Mouse (Mus musculus) adrenal gland, adult (tissue): ENCODE data around the gene Mertk.

ENCODE experiments used
- DNase-seq, 2 experiments: peaks; one replicate each; pipeline ENCODE4 v3.0.0; 2022 to 2023; ENCODE audit warnings: low spot score in 1 of 2; ENCODE audit not compliant: inconsistent age in 2 of 2

Gene Mertk

DNA sequence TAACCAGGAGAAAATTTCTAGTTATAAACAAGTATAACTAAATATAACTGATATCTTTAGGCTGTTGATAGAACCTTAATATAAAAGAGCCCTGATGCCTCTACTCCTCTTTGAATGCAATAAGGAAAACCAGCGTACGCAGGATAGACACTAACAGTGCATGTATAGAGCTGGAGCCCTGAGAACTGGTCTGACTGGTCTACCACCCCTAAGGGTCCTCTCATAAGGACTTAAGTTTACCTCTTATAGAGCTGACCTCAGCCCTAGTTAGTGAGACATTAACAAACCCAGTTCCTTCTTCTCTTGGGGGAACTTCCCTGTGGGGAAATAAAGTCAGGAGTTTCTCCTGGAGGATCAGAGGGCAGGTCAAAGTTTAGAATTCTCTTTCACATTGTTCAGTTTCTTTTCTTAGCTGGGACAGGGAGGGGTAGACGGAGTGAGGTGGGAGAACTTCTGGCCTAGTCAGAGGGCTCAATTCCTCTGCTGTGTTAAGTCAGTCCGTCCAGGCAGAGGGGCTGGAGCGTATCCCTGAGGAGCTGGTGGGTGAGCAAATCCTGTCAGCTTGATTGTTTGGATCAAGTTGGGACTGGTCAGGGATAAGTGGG lies 23.5 kb downstream of the Mertk start:
- no peak for DNase-seq

DNA sequence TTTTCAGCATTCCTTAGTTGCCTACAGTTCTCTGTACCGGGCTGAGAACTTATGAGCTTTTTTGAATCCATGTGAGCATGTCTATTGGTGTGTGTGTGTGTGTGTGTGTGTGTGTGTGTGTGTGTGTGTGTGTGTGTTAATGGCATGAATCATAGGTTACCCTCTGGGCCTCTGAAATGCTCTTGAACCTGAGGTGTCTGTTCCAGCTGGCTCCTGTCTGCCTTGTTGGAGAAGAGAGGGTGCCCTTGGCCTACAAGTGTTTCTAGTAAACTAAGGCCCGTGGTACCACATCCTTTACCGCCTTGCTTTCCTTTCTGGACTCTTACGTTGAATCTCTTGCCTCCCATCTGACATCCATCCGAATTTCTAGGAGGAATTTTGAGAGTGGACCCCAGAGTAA lies 27.3 kb downstream of the Mertk start:
- DNase-seq: peak in 1 of 2 experiments; percentile 31

DNA sequence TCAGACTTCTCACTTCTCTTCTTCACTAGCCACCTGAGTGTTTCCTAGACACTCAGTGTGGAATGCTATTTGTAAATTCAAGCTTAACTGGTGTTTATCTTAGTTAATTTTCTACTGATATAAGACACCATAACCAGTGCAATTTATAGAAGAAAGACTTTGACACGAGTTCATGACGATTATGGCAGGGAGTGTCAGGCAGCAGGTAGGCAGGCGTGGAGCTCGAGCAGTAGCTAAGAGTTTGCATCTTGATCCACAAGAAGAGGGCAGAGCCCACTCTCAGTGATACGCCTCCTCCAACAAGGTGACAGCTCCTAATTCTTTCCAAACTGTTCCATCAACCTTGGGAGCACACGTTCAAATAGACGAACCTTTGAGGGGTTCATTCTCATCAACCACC lies 27.9 kb downstream of the Mertk start:
- DNase-seq: no peak

DNA sequence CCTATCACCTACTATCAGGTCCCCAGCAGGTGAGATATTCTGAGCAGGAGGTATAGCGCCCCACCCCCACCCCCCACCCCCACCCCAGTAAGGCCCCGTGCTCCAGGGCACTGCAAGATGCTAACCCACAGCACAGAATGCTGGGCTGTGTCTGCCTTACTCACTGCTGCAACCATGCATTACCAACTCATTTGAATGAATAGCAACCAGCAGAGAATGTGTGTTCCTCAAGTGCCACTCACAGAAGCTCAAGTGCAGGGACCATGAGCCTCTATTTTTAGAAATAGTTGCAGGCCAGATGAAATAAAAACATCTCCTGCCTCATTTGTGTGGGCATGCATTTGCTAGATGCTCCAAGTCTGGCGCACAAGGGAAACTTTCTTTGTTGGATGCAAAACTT lies 28.8 kb downstream of the Mertk start:
- no peak for DNase-seq

DNA sequence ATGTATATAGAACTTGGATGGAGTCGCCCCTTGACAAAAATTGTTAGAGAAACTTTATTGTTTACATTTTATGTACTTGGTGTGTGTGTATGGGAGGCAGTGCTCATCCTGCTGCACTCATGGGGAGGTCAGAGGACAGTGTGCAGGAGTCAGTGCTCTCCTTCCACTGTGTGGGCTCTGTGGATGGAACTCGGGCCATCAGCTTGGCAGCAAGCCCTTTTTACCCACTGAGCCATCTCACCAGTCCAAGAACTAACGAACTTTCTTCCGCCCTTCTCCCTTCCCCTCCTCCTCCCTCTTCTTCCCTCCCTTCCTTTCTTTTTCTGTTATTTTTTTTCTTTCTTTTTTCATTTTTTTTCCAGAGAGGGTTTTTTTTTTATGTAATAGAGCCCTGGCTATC lies 29.3 kb downstream of the Mertk start:
- DNase-seq: no peak

DNA sequence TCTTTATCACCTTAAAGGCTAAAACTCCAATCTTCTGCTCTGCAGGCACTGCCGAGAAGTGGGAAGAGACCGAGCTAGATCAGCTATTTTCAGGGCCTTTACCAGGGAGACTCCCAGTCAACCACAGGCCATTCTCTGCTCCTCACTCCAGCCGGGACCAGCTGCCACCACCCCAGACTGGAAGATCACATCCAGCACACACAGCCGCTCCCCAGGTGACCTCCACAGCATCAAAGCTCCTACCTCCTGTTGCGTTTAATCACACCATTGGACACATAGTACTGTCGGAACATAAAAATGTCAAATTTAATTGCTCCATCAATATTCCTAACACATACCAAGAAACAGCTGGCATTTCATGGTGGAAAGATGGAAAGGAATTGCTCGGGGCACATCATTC lies 30.4 kb downstream of the Mertk start:
- no peak for DNase-seq

DNA sequence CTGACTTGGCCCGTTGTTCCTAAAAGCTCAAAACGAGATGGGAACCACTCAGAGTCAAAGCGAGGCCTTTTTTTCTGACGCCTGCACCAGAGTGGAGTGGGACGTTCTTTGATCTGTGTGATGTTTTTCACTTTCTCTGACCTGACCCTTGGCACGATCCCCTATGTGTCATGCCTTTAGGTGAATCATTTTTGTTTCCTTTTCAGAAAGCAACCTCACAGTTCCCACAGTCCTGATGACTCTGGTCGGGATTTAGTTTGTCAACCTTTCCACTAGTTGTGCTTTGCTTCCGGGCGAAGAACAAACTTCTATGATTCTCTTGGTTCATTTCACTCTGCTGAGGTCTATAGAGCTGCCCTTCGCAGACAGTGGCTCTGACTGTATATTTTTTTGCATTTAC lies 32.8 kb downstream of the Mertk start:
- DNase-seq: peak in 1 of 2 experiments; percentile 49

DNA sequence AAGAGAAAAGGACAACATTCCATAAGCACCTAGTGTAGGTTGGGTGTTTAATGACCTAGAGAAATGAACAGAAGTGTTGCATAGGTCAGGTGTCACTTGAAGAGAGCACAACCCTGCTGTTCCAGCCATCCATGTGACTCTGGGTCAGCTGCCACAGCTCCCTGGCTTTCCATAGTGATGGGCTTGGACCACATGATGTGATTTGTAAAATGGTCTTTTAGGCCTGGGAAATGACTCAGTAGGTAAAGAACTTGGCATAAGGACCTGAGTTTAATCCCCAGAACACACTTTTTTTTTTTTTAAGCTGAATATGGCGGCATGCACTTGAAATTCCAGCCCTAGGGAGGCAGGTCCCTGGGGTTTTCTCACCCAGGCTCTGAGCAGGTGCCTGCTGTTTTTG lies 33.2 kb downstream of the Mertk start:
- DNase-seq: no peak

DNA sequence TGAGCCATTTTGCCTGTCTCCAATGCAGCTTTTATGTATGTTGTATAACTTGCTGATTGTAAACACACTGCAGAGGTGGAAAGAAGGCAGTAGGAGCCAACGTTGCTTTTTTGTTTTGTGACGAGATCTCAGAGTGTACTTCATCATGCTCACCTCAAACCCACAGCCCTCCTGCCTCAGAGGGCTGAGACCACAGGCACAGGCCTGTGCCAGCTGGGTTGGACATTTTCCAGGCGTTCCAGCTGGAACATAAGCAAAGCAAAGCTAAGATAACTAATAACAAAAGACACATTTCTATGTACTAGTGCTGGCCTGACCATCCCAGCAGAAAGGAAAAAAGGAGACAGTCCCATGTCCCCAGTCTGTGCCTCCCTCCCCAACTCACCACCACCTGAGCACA lies 36.3 kb downstream of the Mertk start:
- peak in 1 of 2 experiments; percentile 18 for DNase-seq

DNA sequence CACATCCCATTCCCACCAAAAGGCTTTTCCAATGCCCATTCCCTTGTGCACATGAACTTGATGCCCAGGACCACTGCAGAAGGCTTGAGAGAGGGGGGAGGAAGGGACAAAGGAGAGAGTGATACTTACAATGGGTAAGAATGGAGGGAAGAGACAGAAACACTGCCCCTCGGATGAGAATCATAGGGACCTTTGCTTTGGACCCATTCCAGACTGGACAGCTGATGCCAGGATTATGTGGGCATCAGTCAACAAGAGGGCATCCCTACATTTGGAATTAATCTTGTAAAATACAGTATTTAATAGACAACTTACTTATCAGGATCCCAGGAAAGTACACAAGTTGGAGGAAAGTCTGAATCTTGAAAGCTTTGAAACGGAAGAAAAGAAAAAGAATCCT lies 38.3 kb downstream of the Mertk start:
- no peak for DNase-seq

DNA sequence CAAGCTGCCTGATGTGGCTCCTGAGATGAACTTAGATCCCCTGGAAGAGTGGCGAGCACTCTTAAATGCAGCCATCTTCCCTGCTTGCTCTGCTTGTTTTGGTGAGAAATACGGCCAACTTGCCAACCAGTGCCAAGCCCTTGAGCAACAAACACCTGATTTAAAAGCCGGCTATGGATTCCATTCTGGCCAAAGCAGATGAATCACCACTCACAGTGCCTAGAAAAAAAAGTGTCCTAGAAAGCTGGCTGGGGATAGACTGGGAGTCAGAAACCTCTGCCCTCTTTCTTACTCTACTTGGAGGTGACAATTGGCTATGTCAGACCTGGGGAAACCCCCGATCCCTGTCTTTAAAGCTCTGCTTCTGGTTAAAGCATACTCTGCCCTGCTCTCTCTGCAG lies 39.0 kb downstream of the Mertk start:
- peak; percentile 33 to 82 for DNase-seq

DNA sequence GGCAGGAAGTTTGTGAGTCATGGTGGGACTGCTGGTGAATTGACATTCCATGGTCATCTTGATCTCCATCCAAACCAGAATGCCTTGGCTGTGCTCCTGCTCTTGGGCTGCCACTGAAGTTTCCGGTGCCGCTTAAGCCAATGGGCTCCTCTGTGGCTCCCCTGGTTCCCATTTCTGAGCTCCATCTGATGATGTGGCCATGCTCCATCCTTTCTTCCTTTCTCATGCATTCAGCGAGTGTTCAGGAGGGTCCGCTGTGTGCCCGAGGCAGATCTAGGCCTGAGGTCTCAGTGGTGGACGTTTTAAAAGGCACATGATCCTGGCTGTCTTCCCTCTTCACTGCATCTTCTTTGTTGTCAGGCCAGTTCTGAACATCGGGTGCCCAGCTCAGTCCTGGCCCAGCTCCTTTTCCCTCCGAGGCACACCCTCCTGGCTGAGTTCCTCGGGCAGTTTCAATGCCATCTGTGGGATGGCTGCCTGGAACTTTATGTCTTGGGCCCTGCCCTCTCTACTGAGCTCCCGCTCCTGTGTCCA lies 40.0 kb downstream of the Mertk start:
- peak; percentile 68 to 76 for DNase-seq

DNA sequence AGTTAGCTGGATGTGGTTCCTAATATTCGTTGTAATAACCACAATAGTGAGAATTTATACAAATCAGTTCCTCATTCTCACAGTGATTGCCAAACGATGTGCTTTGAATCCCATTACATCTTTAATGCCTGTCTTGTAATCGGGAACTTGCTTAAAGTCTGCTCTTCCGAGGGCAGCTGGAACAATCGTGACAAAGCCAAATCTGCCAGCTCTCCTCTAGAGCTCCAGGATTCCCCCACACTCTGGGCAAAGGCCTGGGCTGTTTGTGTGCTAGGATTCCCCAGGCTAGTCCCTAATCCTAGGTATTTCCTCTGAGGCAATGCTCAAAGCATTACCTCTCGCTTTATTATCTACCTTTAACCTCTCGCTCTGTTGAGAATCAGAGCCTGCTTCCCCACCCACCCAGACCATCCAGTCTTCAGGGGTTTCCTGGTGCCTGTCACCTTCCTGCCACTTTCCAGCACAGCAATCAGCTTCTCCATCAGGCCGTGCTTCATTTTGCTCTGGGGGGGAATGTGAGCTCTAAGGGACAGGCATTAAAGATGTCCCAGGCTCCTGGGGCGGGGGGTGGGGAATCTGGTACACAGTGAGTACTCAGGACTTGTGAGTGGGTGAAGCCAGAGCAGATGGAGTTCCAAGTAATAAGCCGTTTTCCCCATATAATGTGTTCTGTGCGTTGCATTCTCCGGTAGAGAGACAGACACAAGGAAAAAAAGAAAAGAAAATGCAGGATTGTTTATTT lies 47.3 kb downstream of the Mertk start:
- no peak for DNase-seq

DNA sequence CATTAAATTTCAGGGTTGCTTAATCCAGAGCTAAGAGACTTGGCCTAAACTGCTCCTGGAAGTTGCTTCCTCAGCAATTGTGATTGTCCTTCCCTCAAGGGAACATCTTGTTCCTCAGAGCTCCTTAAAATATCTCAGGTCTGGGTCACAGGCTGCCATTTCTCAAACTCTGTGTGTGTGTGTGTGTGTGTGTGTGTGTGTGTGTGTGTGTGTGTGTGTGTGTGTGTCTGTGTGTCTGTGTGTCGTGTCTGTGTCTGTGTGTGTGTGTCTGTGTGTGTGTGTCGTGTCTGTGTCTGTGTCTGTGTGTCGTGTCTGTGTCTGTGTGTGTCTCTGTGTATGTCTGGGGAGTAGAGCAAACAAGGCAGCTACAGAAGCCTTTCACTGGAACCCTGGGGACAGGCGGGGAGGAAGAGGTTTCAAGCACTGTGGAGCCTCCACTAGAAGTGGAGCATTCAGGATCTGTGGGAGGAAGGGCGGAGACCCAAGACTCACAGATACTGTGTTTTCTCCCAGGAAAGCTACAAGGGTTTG lies 47.9 kb downstream of the Mertk start:
- DNase-seq: peak in 1 of 2 experiments; percentile 57

DNA sequence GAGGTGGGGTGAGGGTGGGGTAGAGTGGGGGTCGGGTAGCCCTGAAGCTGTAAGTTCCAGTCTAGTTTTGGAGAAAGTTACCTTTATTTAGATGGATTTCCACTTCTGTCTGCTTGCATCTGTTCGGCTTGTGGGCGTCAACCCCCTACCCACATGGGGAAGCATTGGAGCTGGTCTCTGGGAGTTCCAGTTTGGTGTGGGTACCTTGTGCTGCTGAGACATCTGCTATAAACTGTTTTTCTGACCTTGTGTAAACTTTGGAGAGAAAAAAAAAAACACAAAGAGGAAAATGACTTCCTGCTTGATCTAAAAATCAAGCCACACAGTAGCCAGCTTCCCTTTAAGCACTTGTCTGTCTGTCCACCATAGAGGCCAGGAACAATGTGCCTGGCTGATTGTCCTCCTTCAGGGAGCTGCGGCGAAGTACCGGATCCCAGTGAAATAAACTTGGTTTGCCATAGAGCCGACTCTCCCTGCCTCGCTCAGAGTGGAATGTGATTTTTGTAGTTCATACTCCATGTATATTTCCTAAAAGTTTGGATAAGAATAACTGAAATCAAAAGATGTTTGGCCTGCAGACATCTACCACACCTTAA lies 48.8 kb downstream of the Mertk start:
- DNase-seq: no peak

DNA sequence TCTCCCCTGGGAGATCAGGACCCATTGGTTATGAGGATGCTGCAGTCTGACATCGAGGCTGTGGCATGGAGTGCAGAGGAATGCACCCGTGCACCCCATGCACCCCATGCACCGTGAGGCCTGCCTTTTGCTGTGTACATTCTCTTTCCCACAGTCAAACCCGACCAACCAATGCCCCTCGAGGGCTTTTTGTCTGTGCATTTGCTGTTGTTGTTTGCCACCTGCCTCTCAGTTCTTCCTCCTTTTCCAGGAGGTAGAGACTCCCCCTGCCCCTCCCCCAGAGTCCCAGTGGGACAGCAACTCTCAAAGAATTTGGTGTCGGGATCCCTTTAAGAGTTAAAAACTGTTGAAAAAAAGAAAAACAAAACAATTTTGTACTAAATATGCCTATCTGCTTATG lies 49.4 kb downstream of the Mertk start:
- no peak for DNase-seq

DNA sequence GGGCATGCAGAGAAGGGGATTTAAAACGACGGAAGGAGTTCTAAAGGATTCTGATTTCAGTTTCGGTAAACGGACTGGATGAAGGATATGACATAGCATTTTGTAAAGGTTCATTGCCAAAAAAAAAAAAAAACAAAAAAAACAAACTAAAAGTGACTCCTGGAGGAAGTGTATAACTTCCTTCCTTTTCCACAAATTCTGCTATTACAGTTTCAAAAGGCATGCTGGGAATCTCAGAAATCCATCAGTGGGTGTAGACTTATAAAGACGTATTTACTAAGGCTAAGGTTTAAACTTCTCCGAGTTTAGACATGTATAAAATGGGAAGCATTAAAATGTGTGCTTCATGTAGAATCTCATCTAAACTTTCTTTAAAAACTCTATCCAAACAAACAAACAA lies 52.3 kb downstream of the Mertk start:
- no peak for DNase-seq

DNA sequence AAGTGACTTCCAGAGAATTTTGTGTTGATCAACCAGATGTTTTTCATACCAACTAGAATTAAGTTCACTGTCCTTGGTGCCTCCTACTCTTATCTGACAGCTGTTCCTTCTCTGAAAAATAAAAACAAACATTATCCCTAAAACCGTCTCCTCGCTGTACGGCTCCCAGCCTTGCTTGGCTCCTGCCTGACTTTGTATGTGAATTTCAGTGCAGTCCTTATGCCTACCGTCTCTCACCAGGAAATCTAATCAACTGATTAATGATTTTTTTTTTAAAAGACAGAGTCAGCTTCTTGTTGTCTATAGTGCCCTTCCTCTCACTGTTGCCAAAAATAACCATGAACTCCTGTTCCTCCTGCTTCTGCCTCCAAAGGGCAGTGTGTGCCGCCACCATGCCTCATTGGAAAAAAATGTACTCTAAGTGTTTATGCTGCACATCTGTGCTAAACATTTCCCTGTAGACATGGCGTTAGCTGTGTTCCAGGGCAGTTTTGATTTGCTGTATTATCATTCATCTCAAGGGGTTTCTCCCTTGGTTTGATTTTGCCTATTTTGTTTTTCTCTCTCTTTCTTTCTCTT lies 54.6 kb downstream of the Mertk start:
- DNase-seq: peak in 1 of 2 experiments; percentile 47

DNA sequence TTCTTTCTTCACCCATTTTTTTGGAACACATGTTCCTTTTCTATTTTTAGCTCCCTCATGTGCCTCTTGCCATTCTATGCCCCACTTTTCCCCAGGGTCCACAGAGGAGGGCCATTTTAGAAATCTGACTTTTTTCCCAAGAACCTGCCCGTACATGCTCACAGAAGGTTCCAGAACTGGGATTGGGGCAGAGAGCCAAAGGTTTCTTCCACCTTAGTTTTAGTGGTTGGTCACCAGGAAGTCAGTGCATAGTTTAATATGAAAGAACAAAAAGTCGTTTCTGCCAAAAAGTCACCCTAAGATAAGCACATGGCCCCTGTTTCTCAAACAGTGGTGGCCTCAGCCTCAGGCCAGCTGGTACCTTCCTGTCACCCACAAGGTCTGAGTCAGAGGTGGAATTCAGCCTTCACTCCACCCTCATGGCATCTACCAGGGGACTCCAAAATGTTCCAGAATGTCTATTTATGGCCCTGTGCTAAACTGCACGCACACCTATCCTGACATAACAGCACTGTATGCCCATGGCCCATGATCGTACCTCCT lies 56.5 kb downstream of the Mertk start:
- DNase-seq: peak in 1 of 2 experiments; percentile 68

DNA sequence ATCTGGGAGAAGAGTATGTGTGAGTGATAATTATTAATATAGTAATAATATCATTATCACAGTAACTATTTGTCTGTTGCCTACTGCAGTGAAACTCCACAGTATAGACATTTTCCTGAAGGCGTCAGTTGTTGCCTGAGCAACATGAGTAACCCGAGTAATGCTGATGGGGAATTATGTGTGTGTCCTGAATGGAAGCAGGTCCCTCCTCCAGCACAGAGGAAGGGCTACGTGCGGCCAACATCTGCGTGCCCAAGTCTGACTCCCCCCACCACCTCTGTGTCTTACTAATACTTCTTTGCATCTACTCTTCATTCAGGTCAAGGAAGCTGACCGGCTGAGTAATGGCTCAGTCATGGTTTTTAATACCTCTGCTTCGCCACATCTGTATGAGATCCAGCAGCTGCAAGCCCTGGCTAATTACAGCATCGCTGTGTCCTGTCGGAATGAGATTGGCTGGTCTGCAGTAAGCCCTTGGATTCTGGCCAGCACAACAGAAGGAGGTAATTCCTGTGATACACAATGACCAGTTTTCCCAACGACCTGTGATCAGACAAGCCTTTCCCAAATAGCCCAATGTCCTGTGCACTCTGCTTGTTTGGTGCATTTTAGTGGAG lies 60.1 kb downstream of the Mertk start:
- no peak for DNase-seq

DNA sequence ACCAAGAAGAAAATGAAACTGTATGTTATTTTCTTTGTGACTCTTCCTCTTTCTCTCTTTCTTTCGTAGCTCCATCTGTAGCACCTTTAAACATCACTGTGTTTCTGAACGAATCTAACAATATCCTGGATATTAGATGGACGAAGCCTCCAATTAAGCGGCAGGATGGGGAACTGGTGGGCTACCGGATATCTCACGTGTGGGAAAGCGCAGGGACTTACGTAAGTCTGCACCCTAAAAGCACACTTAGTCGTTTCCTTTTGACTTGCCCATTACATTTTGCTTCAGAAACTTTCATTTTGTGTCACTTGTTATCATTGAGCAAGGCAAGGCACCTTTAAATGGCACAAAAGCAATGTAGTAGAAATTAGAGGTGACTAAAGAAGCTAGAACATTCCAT lies 63.3 kb downstream of the Mertk start:
- DNase-seq: no peak
